Mouse (Mus musculus) heart, postnatal 0 days (tissue): ENCODE data around the gene Selenoh.

Source experiments
- CTCF ChIP-seq: IDR thresholded peaks from 2 replicates; pipeline ENCODE4 v1.5.1; 2016; ENCODE audit warnings: antibody characterized with exemption, control low read depth, low read depth
- EP300 ChIP-seq: IDR thresholded peaks from 2 replicates; pipeline ENCODE4 v1.6.1; 2016; ENCODE audit warnings: antibody characterized with exemption, low read depth

GRCm38 (mm10) chr2:84660253-84660652 lies 10.3 kb downstream of the Selenoh start:
- TF ChIP-seq CTCF: peak; percentile 76
- TF ChIP-seq EP300: no peak
